Mouse (Mus musculus): ENCODE measurements at regions not wholly inside any gene's neighbourhood (a gene's known extent, or its start where the extent isn't known, plus 50 kb on each side); places are given as distances from the start of the nearest gene placed in this dataset.

DNA sequence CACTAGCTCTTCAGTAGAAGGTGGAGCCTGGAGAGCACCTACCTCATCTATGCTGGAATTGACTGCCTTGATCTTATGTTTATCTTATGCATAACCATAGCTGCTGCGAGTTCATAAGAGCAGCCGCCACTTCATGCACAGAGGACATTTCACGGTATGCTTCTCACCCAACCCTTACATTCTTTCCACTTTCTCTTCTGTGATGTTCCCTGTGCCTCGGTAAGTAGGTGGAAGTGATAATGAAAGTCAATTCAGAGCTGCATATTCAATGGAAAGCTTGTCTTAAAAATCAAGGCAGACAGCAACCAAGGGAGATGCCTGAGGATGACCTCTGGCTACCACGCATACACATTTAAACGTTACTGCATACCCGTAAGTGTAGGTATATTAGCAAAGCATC, 548.9 kb upstream of the Castor2 start:
- no peak for DNase-seq (ENCODE audit: low spot score in 2 of 2)

- DNase-seq (ENCODE audit: low spot score in 2 of 2) = no peak
Measured at GRCm38 (mm10) chr5:133542217-133542616, 557.3 kb upstream of the Castor2 start.

DNA sequence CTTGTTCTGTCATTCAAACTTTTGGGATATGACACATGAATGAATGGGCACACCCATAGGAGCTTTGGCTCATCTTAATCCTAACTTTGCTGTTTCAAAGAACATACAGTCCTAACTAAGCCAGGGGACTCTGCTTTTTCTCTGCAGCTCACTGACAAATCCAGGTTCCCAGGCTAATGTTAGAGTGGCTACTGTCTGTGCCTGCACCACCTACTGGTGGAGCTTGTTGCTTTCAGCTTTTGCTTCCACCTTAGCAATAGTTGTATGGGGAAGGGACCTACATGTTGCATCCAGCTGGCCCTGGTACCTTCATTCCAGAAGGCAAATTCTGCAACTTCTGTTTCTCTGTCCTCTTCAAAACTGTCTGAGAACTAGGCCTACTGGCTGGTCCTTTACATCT, 566.8 kb upstream of the Castor2 start:
- no peak for DNase-seq (ENCODE audit: low spot score in 2 of 2)

- DNase-seq (ENCODE audit: low spot score in 2 of 2) = no peak
Measured at GRCm38 (mm10) chr5:133505661-133506060, 593.9 kb upstream of the Castor2 start.

DNA sequence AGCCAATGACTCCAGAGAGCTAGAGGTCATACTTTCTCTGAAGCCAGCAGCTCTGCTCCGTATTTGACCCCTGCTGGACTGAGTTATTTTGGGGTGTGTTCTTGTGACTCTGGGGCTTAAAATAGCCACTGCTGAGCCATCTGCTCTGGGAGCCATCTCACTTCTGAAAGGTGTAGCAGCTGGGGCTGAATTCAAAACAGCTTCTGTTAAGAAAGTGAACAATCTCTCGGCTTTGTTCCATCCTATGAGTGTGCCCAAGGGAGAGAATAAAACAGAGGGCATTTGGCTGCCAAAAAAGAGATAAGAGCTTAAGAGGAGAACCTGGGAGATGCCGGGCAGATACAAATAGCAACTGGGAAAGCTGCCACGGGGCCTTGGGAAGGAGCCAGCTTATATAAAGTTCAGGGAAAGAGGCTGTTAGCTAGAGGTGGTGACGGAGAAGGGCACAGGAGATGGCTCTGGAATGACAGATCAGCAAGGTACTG, 611.7 kb upstream of the Castor2 start:
- DNase-seq (ENCODE audit: low spot score in 2 of 2) = peak; percentile 84 to 88

- DNase-seq (ENCODE audit: low spot score in 2 of 2) = peak in 1 of 2 experiments; percentile 19
Measured at GRCm38 (mm10) chr5:133482291-133483086, 617.0 kb upstream of the Castor2 start.

DNA sequence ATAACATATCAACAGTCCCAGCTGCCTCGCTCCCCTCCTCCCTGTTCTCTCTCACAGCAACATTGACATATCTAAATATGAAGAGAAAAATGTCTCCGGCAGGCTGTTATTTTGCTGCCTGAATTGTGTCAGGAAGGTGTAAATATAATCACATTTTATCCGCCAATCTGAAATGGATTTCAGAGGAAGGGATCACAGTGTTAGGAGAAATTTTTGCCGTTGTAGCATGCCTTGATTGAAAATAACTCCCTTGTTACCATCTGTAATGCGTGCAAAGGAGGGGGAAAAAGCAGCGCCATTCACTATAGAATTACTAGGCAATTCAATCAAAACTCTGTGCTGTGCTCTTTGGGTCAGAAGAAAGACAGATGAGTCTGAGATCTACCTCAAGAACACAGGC, 620.3 kb upstream of the Castor2 start:
- no peak for DNase-seq (ENCODE audit: low spot score in 2 of 2)

- DNase-seq (ENCODE audit: low spot score in 2 of 2) = no peak
Measured at GRCm38 (mm10) chr5:133453349-133454049, 646.0 kb upstream of the Castor2 start.

DNA sequence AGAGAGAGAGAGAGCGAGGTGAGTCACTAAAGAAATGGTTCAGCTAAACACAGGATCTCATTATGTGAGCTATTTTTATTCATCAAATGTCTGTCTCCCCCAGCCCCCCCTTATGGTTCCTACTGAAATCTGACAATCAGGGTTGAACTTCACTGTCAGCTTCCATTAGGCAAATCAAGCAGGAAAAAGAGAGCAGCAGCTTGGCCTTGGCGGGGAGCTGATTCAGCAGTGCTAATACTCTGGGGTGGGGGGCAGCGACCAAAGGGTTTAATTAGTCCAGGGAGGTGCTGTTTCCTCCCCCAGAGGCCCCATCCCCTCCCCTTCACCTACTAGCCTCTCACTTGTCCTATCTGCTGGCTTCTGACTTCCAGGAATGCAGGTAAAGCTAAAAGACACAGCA, 649.6 kb upstream of the Castor2 start:
- no peak for DNase-seq (ENCODE audit: low spot score in 2 of 2)

DNA sequence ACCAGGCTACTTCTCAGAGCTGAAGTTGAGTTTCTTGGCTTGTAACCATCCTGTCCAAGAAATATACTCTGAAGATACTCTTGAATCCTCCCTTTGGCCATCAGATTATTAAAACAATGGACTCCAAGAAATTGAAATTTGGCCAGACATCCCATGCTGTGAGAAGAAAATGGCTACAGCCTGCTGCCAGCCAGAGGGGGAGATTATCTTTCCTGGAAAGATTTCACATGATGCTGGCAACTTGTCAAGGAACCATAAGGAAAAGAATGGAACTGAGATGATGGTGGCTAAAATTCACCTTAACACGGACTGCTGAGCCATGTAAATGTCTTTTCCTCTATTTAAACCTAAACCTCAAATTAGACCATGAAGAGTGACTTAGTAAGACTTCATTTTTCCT, 698.7 kb upstream of the Castor2 start:
- no peak for DNase-seq (ENCODE audit: low spot score in 2 of 2)

DNA sequence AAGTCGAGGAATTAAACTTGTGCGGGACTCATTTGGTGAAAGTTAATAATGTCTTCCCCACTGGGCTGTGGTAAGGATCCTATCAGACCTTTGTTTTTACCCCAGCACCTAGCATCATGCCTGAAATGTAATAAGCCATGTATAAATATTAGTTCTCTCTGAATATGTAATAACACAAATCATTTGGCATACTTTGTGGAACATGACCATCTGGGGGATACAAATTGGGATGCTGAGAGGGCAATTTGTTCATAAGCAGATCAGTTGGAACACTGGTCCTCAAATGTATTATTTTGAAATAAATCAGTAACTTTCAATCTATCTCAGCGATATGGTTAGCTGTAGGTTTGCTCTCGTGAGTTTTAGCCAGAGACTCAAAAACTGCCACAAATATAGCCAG, 709.6 kb upstream of the Castor2 start:
- DNase-seq (ENCODE audit: low spot score in 2 of 2) = no peak

GRCm38 (mm10) chr5:133389023-133389840, 710.3 kb upstream of the Castor2 start:
- DNase-seq (ENCODE audit: low spot score in 2 of 2) = no peak

DNA sequence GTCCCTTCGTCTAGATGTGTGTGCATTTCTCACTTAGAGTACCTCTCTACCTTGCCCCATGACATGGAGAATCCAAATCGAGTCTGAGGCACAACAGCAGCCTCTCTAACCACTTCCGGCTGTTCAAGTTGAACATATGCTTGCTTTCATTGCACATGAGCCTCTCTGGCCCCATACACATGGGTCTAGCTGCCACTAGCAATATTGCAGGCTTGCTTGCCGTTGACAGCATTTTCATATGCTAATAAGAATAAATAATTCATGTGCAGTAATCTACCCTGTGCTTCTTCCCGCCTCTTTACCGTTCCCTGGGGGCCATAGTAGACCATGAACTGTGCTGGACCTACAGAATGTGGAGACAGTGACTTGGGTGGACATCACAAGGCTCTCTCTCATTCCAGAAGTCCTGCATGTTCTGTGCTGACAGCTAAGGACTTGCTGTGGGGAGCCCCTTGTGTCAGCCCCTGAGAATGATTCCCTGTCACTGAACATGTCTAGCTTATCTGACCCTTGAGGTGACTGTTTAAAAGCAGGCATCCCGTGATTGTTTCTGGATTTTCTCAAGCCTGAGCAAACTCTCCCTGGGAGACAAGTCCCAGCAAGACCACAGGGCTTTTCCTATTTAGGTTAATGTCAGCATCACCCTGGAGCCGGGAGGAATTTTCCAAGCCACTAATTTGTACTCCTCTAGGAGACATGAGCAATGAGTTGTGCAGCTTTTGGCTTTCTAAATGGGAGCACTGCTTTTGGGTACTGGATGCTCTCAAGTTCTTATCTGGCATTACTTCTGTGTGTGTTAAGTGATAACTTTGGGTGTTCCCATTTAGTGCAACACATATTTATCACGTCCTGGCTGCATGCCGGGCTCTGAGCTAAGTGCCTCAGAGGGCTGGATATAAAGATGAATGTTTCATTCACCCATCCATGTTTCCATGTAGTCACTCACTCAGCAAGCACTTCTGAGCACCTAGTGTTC, 713.8 kb upstream of the Castor2 start:
- peak in 1 of 2 experiments; percentile 1 for DNase-seq (ENCODE audit: low spot score in 2 of 2)

DNA sequence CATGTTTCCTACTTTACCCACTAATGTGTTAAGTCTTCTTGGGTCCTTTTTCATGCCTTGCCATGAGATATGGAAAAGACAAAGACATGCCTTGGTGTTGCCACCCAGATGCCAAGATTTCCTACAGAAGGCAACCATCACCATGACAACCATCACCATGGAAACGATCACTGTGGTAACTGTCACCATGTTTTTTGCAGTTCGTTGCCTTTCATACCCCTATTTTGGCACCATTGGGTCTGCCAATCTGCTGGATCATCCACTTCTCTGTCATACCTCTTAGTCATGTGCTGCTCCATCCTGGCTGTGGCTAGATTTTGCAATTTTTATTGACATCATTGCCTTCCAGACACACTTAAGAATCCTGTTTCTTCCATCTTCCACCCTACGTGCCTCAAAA, 733.7 kb upstream of the Castor2 start:
- no peak for DNase-seq (ENCODE audit: low spot score in 2 of 2)

- DNase-seq (ENCODE audit: low spot score in 2 of 2) = no peak
Measured at GRCm38 (mm10) chr5:133347516-133347915, 752.0 kb upstream of the Castor2 start.

GRCm38 (mm10) chr5:133341973-133342372, 757.5 kb upstream of the Castor2 start:
- DNase-seq (ENCODE audit: low spot score in 2 of 2) = no peak

- DNase-seq (ENCODE audit: low spot score in 2 of 2) = no peak
Measured at GRCm38 (mm10) chr5:133320626-133321025, 777.5 kb upstream of the Auts2 start.

- no peak for DNase-seq (ENCODE audit: low spot score in 2 of 2)
Measured at GRCm38 (mm10) chr5:133320206-133320605, 777.1 kb upstream of the Auts2 start.

GRCm38 (mm10) chr5:133314031-133314430, 770.9 kb upstream of the Auts2 start:
- no peak for DNase-seq (ENCODE audit: low spot score in 2 of 2)

GRCm38 (mm10) chr5:133310979-133311890, 768.1 kb upstream of the Auts2 start:
- DNase-seq (ENCODE audit: low spot score in 2 of 2) = no peak
